Mouse (Mus musculus) midbrain, embryonic 11.5 days (tissue): Measurements from ENCODE around the gene Rabgap1. TPM values are rescaled to one million over a fixed set of nuclear protein-coding genes. Genes with fewer than 3 reads are reported as not detected.
A peak's percentile ranks its signal among the peaks of the same experiment; 100 is the strongest.
"Not testable (repeated sequence)": the region's sequence is repeated elsewhere in the genome, so short reads cannot be mapped to it uniquely, and the experiment has no call there.

Experiments
- ATAC-seq: fragments of 200-750 bp; cut with Nextera tagmentation; 2 replicates; pipeline ENCODE4 v1.8.0; 2017; ENCODE audit warnings: moderate TSS enrichment, moderate library complexity; ENCODE audit not compliant: low FRiP score
- DNase-seq: peaks from one replicate; pipeline ENCODE4 v3.0.0; 2015; ENCODE audit warnings: low spot score; ENCODE audit errors: missing footprints
- H3K27ac ChIP-seq: fragments of 300-500 bp; sonication (generic); 2 replicates; pipeline ENCODE4 v1.5.1; 2014; ENCODE audit warnings: low read depth, low read length
- H3K27me3 ChIP-seq: fragments of 300-500 bp; sonication (generic); 2 replicates; pipeline ENCODE4 v1.6.1; 2014; ENCODE audit warnings: mild to moderate bottlenecking, low read length, moderate library complexity, mixed read lengths; ENCODE audit not compliant: control insufficient read depth, insufficient read depth
- H3K36me3 ChIP-seq: fragments of 300-500 bp; sonication (generic); 2 replicates; pipeline ENCODE4 v1.6.1; 2014; ENCODE audit warnings: mild to moderate bottlenecking, low read length, moderate library complexity, mixed read lengths; ENCODE audit not compliant: control insufficient read depth, insufficient read depth
- H3K4me1 ChIP-seq: fragments of 300-500 bp; sonication (generic); 2 replicates; pipeline ENCODE4 v1.6.1; 2014; ENCODE audit warnings: low read length; ENCODE audit not compliant: control insufficient read depth, insufficient read depth
- H3K4me2 ChIP-seq: fragments of 300-500 bp; sonication (generic); 2 replicates; pipeline ENCODE4 v1.6.1; 2014; ENCODE audit warnings: mild to moderate bottlenecking, moderate library complexity
- H3K4me3 ChIP-seq: fragments of 300-500 bp; sonication (generic); 2 replicates; pipeline ENCODE4 v1.5.1; 2014; ENCODE audit warnings: low read depth, low read length
- H3K9ac ChIP-seq: fragments of 300-500 bp; sonication (generic); 2 replicates; pipeline ENCODE4 v1.6.1; 2014; ENCODE audit warnings: low read length
- H3K9me3 ChIP-seq: fragments of 300-500 bp; sonication (generic); 2 replicates; pipeline ENCODE4 v1.6.1; 2016; ENCODE audit warnings: low read length; ENCODE audit not compliant: control insufficient read depth
- whole genome bisulfite sequencing: fragments of 180-500 bp; shearing (Covaris S2); extraction: QIAGEN DNeasy Blood & Tissue Kit; methylation state at CpG from one replicate; pipeline ENCODE4 v1.1.7; 2014; 5-methylcytosine and 5-hydroxymethylcytosine counted together
- polyA plus RNA-seq: library from polyadenylated mRNA; unstranded; fragments of >200 nt; fragmentation: Nextera tagmentation; extraction: Ambion mirVana; gene quantifications from 2 replicates; pipeline ENCODE4 v1.2.1, GENCODE M21; 2014

Rabgap1 gene
- polyA plus RNA-seq, 1 experiment from 2014 or later: 43.8 TPM

- Histone ChIP-seq H3K36me3 (peaks cover 23% of the 10 kb centered on the region; the same call in 1 of the 2 replicates), H3K4me2 (no peak overlapping the region), H3K4me3 (no peak overlapping the region), H3K4me1 (no peaks in the 10 kb centered on the region), H3K27ac (no peak overlapping the region), H3K9ac (no peak overlapping the region), H3K27me3 (no peaks in the 10 kb centered on the region), H3K9me3 (no peaks in the 10 kb centered on the region)
- DNase-seq (no peak), ATAC-seq (no peak)
- WGBS: 95% methylated on average over 2 of the region's 2 CpGs
Measured at GRCm38 (mm10) chr2:37488956-37489355, 45.9 kb downstream of the Rabgap1 start.

GRCm38 (mm10) chr2:37497321-37497720 lies 54.2 kb downstream of the Rabgap1 start:
- Histone ChIP-seq H3K27ac (no peak overlapping the region), H3K9ac (no peak overlapping the region), H3K4me2 (no peak overlapping the region), H3K36me3 (peaks cover 4% of the 10 kb centered on the region; the same call in 1 of the 2 replicates), H3K27me3 (no peaks in the 10 kb centered on the region), H3K4me1 (no peaks in the 10 kb centered on the region), H3K4me3 (no peak overlapping the region), H3K9me3 (no peaks in the 10 kb centered on the region)
- no peak for ATAC-seq
- 98% methylated on average over 4 of the region's 4 CpGs for WGBS
- no peak for DNase-seq

- not testable (repeated sequence) for H3K4me1 ChIP-seq, DNase-seq, H3K9ac ChIP-seq, H3K9me3 ChIP-seq, ATAC-seq, H3K4me2 ChIP-seq, H3K4me3 ChIP-seq, H3K36me3 ChIP-seq, H3K27ac ChIP-seq, H3K27me3 ChIP-seq
- 96% methylated on average over 2 of the region's 2 CpGs for WGBS
Measured at GRCm38 (mm10) chr2:37505856-37506255, 62.8 kb downstream of the Rabgap1 start.

- Histone ChIP-seq H3K4me2 (no peak overlapping the region), H3K27me3 (no peaks in the 10 kb centered on the region), H3K36me3 (peaks cover 3% of the 10 kb centered on the region; the same call in 1 of the 2 replicates), H3K27ac (no peak overlapping the region), H3K4me3 (no peak overlapping the region), H3K9me3 (no peaks in the 10 kb centered on the region), H3K4me1 (peaks cover 5% of the 10 kb centered on the region; the same call in 1 of the 2 replicates), H3K9ac (no peak overlapping the region)
- no peak for ATAC-seq
- WGBS: 89% methylated on average over 4 of the region's 4 CpGs
- no peak for DNase-seq
Measured at GRCm38 (mm10) chr2:37511134-37511901, 68.2 kb downstream of the Rabgap1 start.

GRCm38 (mm10) chr2:37516030-37516710 lies 73.1 kb downstream of the Rabgap1 start, which contains the start of gene Gpr21:
Gpr21 (plus strand) TSS chr2:37516332.
- ATAC-seq: peak; percentile 89
- Histone ChIP-seq H3K4me2 (peak within 1 kb of the TSS; percentile 19), H3K9me3 (no peaks in the 10 kb centered on the region), H3K27me3 (no peaks in the 10 kb centered on the region), H3K4me1 (peaks cover 7% of the 10 kb centered on the region; the same call in 1 of the 2 replicates), H3K9ac (0 out of 2 replicates have a peak within 1 kb of the TSS, but pooled peaks have one; percentile 43), H3K4me3 (no peak within 1 kb of the TSS), H3K36me3 (peaks cover 7% of the 10 kb centered on the region; the same call in 1 of the 2 replicates), H3K27ac (no peak within 1 kb of the TSS; the same call in 1 of the 2 replicates)
- WGBS: 25% methylated on average over 11 of the region's 11 CpGs
- peak; percentile 89 for DNase-seq

- H3K27ac ChIP-seq: no peak overlapping the region
- WGBS: 39% methylated on average over 4 of the region's 4 CpGs
- H3K4me1 ChIP-seq: peaks cover 7% of the 10 kb centered on the region; the same call in 1 of the 2 replicates
- H3K36me3 ChIP-seq: peaks cover 7% of the 10 kb centered on the region; the same call in 1 of the 2 replicates
- ATAC-seq (peak; percentile 70; the same call in 1 of the 2 replicates), DNase-seq (no peak)
- H3K9ac ChIP-seq: no peak overlapping the region
- H3K4me3 ChIP-seq: no peak overlapping the region
- H3K9me3 ChIP-seq: no peaks in the 10 kb centered on the region
- peak overlapping the region; percentile 19; the same call in 1 of the 2 replicates for H3K4me2 ChIP-seq
- no peaks in the 10 kb centered on the region for H3K27me3 ChIP-seq
Measured at GRCm38 (mm10) chr2:37516922-37517462, 73.9 kb downstream of the Rabgap1 start.

- H3K27ac ChIP-seq: no peak overlapping the region
- DNase-seq (no peak), ATAC-seq (no peak)
- no peak overlapping the region for H3K9ac ChIP-seq
- H3K4me2 ChIP-seq: no peak overlapping the region
- WGBS: 91% methylated on average over 4 of the region's 4 CpGs
- no peaks in the 10 kb centered on the region for H3K27me3 ChIP-seq
- H3K9me3 ChIP-seq: no peaks in the 10 kb centered on the region
- H3K36me3 ChIP-seq: 0 out of 2 replicates have a peak, but pooled peaks cover 3% of the 10 kb centered on the region
- H3K4me1 ChIP-seq: peaks cover 7% of the 10 kb centered on the region; the same call in 1 of the 2 replicates
- no peak overlapping the region for H3K4me3 ChIP-seq
Measured at GRCm38 (mm10) chr2:37518561-37519285, 75.6 kb downstream of the Rabgap1 start.

- H3K4me3 ChIP-seq: no peak overlapping the region
- no peak for DNase-seq
- peaks cover 7% of the 10 kb centered on the region; the same call in 1 of the 2 replicates for H3K4me1 ChIP-seq
- H3K9ac ChIP-seq: no peak overlapping the region
- H3K9me3 ChIP-seq: no peaks in the 10 kb centered on the region
- H3K27ac ChIP-seq: no peak overlapping the region
- no peak for ATAC-seq
- no peaks in the 10 kb centered on the region for H3K27me3 ChIP-seq
- WGBS: 90% methylated on average over 1 of the region's 1 CpGs
- no peak overlapping the region for H3K4me2 ChIP-seq
- 0 out of 2 replicates have a peak, but pooled peaks cover 3% of the 10 kb centered on the region for H3K36me3 ChIP-seq
Measured at GRCm38 (mm10) chr2:37519286-37519640, 76.2 kb downstream of the Rabgap1 start.
